Mouse (Mus musculus) layer of hippocampus, postnatal 36 days (tissue): ENCODE measurements around the gene Kif2c. TPM values are rescaled to one million over a fixed set of nuclear protein-coding genes. Genes with fewer than 3 reads are reported as not detected.
"Not testable (repeated sequence)": the region's sequence is repeated elsewhere in the genome, so short reads cannot be mapped to it uniquely, and the experiment has no call there.

Experiments
- DNase-seq, 2 experiments: peaks; one replicate each; pipeline ENCODE4 v3.0.0; 2022
- total RNA-seq, 2 experiments: library from RNA; stranded (reverse); gene quantifications; 2 replicates each; pipeline ENCODE4 v1.2.3; 2021

The Kif2c gene
- total RNA-seq, 2 experiments from 2014 or later: 0.40 to 0.46 TPM

DNA sequence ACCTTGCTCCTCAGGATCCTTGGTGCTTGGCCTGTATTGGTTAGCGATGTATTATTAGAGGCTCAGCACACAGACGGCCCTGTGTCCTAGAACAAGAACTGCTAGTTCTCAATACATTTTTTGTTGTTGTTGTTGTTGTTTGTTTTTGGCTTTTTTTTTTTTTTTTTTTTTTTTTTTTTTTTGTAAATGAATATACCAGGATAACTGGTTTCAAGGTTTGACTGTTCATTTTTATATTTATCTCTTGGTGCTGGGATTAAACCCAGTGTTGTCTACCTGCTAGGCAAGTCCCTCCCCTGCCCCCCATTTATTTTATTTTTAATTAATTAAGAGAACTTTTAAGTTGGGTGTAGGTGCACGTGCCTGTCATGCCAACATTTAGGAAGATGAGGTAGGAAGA lies 6.5 kb upstream of the Kif2c start:
- no peak for DNase-seq

DNA sequence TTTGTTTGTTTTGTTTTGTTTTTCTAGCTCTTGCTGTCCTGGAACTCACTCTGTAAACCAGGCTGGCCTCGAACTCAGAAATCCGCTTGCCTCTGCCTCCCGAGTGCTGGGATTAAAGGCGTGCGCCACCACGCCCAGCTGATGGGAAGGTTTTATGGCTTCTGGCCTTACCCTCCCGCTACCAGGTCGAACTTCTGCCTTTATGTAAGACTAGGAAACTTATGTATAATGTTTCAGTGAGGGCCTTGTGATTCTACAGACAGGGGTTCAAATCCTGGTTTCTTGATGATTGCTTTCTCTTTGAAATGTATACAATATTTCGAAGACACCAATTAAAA lies 289 bp upstream of the Kif2c start:
- DNase-seq: not testable (repeated sequence)

DNA sequence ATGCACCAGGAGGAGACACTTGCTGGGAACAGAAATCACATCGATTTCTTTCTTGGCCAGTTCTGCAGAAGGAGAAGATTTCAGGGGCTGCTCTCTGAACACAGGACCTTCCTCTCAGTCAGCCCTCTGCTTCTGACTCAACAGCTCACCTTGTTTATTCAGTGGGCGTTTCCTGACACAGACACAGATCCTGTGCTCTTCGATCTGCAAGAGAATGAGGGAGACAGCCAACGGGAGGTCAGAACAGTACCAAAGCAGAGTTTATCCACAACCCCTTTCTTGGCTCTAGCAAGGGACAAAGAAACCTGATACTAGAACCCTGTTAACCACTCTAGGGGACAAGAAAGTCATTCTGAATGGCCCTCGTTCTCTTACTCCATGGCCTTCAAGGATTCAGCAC lies 12.5 kb downstream of the Kif2c start:
- no peak for DNase-seq

- no peak for DNase-seq
These were observed 21.3 kb downstream of the Kif2c start for GRCm38 (mm10) chr4:117161183-117161582.

DNA sequence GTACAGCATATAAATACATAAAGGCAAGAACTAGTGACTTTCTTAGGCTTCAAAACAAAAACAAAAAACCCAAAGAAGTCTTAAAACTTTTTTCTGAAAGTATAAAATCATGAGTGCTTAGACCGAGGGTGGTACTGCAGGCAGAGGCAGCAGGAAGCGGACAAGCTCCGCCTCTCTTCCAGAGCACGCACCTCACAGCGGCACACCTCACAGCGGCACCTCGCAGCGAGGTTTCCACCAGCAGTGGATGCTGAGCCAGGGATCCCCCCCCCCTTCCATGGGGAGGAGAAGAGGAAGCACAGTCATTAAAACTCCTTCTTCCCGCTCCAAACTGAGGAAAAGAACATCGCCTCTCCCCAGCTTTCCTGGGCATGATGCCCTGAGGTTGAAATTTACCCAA lies 22.8 kb downstream of the Kif2c start:
- no peak for DNase-seq

DNA sequence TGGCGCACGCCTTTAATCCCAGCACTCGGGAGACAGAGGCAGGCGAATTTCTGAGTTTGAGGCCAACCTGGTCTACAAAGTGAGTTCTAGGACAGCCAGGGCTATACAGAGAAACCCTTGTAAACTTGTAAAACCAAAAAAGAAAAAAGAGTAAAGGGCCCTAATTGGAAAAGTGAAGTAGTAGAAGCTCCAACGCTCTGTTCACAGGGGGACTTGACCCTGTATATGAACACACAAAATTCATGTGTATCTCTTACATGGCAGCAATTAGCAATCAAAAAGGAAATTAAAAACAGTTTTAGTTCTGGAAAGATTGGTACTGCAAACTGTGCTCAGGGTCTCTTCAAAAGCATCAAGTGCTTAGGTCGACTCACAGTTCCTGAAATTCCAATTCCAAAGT lies 26.1 kb downstream of the Kif2c start:
- DNase-seq: no peak

- peak; percentile 86 for DNase-seq
These were observed 26.6 kb downstream of the Kif2c start, which contains the start of gene Rps8 for GRCm38 (mm10) chr4:117155792-117156355. TSS of gene Rps8 (minus strand) at chr4:117156243.

- peak in 1 of 2 experiments; percentile 34 for DNase-seq
These were observed 27.2 kb downstream of the Kif2c start for GRCm38 (mm10) chr4:117155020-117155791.

- DNase-seq: no peak
These were observed 29.7 kb downstream of the Kif2c start for GRCm38 (mm10) chr4:117152714-117153113.

GRCm38 (mm10) chr4:117151416-117151815 lies 31.0 kb downstream of the Kif2c start:
- no peak for DNase-seq

DNA sequence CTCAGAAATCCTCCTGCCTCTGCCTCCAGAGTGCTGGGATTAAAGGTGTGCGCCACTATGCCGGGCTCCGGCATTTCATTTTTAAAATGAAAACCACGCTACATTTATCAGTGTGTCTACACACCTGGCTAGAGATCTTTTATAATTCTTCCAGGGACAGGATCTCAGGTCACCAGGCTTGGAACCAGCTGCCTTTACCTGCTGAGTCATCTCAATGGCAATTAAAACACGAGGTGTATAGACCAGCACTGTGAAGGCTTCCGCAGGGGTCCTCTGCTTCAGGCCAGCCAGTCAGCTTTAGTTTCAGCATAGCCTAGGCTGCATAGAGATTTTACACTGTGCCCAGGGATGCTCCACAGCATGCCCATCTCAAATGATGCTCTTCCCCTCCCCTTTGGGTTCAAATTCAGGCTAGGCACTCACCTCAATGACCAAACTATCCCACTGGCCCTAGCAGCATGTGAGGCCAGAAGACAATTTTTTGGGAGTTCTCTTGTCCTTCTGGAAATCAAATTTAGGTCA lies 32.2 kb downstream of the Kif2c start:
- DNase-seq: no peak

GRCm38 (mm10) chr4:117149291-117150211 lies 32.9 kb downstream of the Kif2c start:
- no peak for DNase-seq

- no peak for DNase-seq
These were observed 33.6 kb downstream of the Kif2c start for GRCm38 (mm10) chr4:117148815-117149214.

DNA sequence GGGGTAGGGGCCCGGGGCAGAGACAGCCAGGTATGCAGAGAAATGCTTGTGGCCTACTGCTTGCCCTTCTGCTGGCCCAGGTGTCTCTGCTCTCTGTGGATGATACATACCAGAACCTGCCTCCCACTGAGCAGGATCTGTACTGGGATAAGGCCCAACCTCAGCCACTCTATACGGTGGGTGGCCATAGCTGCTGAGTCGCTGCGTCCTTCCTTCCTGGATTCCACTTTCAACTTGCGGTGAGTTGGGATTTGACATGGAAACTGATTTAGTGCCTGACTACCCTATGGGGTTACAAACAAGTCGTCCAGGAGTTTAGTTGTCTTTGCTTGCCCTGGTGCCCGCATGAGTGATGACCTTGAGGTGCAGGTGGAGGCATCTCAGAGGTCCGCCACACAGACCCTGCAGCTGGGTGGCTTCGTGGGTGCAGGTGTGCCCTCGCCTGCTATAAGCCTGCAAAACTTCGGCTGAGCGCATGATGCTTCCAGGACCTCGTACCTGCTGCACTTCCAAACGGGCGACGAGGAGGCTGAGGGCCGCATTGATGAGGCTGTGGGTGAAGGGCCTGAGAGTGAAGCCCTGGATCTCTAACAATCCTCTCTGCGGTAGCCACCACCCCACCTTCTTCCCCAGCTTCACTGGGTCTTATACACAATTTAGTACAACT lies 34.3 kb downstream of the Kif2c start:
- DNase-seq: no peak

- peak; percentile 69 to 70 for DNase-seq
These were observed 36.3 kb downstream of the Kif2c start for GRCm38 (mm10) chr4:117146176-117146575.

- DNase-seq: no peak
These were observed 37.2 kb downstream of the Kif2c start for GRCm38 (mm10) chr4:117145248-117145647.

DNA sequence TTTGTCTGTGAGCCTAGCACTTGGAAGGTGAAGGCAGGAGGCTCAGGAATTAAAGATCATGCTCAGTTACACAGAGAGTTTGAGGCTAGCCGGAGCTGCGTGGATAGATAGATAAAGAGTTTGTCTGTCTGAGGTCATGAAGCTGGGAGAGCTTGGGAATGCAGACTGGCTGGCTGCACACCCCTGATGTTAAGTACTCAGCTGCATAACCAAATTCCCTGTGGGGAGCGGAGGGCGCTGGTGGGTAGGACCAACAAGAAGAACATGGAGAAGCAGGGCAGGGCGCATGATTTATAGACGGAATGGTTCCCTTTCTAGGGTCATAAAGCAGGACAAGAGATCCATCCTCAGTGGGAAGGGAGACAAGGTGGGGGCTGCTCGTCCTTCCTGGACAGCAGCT lies 39.4 kb downstream of the Kif2c start:
- no peak for DNase-seq

GRCm38 (mm10) chr4:117140613-117141012 lies 41.8 kb downstream of the Kif2c start:
- no peak for DNase-seq

- DNase-seq: no peak
These were observed 43.2 kb downstream of the Kif2c start for GRCm38 (mm10) chr4:117139217-117139612.

DNA sequence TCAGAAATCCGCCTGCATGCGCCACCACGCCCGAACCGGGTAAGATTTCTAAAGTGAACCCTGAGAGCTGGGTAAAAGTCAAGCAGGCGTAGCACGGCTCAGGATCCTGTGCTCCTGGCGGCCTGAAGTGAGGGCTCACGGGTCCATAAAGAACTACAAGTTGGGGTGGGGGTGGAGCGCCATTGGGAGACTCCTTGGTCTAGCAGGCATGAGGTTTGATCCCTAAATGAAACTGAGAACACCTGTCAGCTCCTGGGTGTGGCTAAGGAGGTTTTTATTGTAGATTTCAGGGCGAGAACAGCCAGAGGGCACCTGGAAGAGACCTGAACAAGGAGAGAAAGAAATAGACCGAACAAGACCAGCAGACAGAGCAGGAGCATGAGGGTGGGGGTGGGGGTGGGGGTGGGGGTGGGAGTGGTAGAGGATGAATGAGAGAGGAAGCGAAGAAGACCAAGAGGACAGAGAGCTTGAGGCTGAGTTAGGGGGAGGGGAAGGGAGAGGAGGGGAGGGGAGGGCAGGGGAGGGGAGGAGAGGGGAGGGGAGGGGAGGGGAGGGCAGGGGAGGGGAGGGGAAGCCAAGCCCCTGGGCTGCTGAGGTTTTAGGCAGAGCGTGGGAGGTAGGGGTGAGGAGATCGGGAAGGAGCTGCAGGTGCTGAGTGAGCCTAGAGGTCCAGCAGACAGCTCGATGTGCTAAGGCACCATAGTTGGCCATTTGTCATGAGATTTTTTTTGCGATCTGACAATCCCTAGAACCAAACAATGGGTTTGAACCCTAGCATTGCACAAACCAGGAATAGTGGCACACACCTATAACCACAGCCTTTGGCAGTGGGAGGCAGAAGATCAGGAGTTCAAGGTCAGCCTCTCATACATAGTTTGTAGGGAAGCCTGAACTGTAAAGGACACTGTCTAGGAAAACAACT lies 43.9 kb downstream of the Kif2c start:
- DNase-seq: no peak

GRCm38 (mm10) chr4:117136034-117136433 lies 46.4 kb downstream of the Kif2c start:
- no peak for DNase-seq
